12 mouse cellular contexts compared by ENCODE assay signal in the genomic region with DNA sequence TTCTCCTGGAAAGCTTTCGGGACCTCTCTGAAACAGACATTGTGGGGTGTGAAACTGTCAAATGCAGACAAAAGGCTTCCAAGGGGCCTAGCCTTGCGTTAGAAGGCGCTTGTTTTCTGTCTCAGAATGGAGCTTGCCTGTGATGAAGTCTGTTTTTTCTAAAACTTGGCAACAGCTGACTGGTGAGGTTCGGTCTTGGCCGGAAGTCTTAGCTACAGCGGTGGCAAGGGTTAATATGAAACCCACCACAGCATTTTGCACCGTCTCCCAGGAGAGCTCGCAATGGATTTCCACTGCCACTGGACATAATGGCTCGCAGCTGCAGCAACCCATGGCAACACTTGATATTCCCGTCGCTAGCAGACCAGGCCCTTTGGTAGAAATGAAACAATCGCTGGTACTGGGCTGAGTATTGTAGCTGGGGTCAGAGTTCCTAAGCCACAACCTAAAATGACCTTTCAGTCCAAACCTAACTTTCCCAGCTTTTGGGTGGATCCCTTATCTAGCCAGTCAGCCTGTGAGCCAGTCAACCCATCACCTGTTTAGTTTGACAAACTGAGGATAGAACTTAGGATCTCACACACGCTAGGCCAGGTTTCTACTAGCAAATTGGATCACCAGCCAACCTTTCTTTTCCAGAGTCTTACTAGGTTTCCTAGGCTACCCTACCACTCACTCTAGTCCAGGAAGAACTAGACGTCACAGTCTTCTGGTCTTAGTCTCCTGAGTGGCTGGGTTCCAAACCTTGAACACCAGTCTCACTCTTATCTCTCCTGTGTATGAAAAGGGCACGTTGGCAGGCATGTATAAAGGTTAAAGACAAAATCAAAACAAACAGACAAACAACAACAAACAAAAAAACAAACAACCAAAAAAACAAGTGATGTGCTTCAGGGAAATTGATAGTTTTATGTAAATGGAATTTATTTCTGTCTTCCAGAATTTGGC.
A peak's percentile ranks its signal among the peaks of the same experiment; 100 is the strongest.
DNase-seq lines count a peak whose midpoint lies in the region; ATAC-seq lines count a peak whose summit lies in the region.
"Had no signal": no experiment of that assay in that cellular context is flagged by ENCODE, and none has a peak within 500 bp of the region (broad histone marks: within the 10 kb centered on the region; RNA-seq: fewer than 3 reads in every experiment).

No protein-coding gene starts in this region.

- peak; percentile 60; the same call in 1 of the 2 replicates for ATAC-seq in erythroblast, adult 5-6 weeks (replicated peaks; ENCODE audit: low FRiP score, poor library complexity, severe bottlenecking)
- peak; percentile 75 for ATAC-seq in hindbrain, embryonic 12.5 days (ENCODE audit: low FRiP score)
- ATAC-seq in midbrain, embryonic 12.5 days (ENCODE audit: low FRiP score, low read depth) = peak; percentile 69
- ATAC-seq: activated CD4-positive, CD25-positive, alpha-beta regulatory T cell, adult 4 months had no signal

- 22% methylated on average over 15 of the region's 15 CpGs for WGBS in hindbrain, embryonic 12.5 days
- WGBS in midbrain, embryonic 12.5 days = 32% methylated on average over 15 of the region's 15 CpGs

- no peak overlapping the region for H3K9ac ChIP-seq in hindbrain, embryonic 12.5 days
- no peak overlapping the region for H3K9ac ChIP-seq in midbrain, embryonic 12.5 days (replicated peaks)

- H3K36me3 ChIP-seq in hindbrain, embryonic 12.5 days = no peaks in the 10 kb centered on the region
- no peaks in the 10 kb centered on the region for H3K36me3 ChIP-seq in midbrain, embryonic 12.5 days

- no peaks in the 10 kb centered on the region for H3K9me3 ChIP-seq in hindbrain, embryonic 12.5 days (replicated peaks)
- H3K9me3 ChIP-seq in midbrain, embryonic 12.5 days = 0 out of 2 replicates have a peak, but pooled peaks cover 6% of the 10 kb centered on the region

- peak overlapping the region; percentile 6; the same call in 1 of the 2 replicates for H3K4me2 ChIP-seq in hindbrain, embryonic 12.5 days (replicated peaks)
- peak overlapping the region; percentile 28 for H3K4me2 ChIP-seq in midbrain, embryonic 12.5 days (replicated peaks)

- no peaks in the 10 kb centered on the region for H3K27me3 ChIP-seq in hindbrain, embryonic 12.5 days
- H3K27me3 ChIP-seq in midbrain, embryonic 12.5 days = no peaks in the 10 kb centered on the region; the same call in 1 of the 2 replicates

- no peak overlapping the region for H3K4me3 ChIP-seq in hindbrain, embryonic 12.5 days
- H3K4me3 ChIP-seq in midbrain, embryonic 12.5 days = no peak overlapping the region

- peaks cover 10% of the 10 kb centered on the region for H3K4me1 ChIP-seq in hindbrain, embryonic 12.5 days
- H3K4me1 ChIP-seq in midbrain, embryonic 12.5 days = peaks cover 12% of the 10 kb centered on the region

- H3K27ac ChIP-seq in hindbrain, embryonic 12.5 days = peak overlapping the region; percentile 57; the same call in 1 of the 2 replicates
- no peak overlapping the region; the same call in 1 of the 2 replicates for H3K27ac ChIP-seq in midbrain, embryonic 12.5 days (replicated peaks)
- H3K27ac ChIP-seq: macrophage; stomach, postnatal 0 days had no signal

- intact Hi-C loops in left cerebral cortex, postnatal 4 days (cut with DNase I) = no loop called here
- intact Hi-C loops in left cerebral cortex, postnatal 14 days (cut with DNase I) = loop anchor here (10.0 kb wide), 1 partner anchor 446 kb away; no protein-coding TSS in a partner anchor

- DNase-seq in left cerebral cortex, postnatal 4 days = peak; percentile 16
- DNase-seq in left cerebral cortex, adult 8-10 months (ENCODE audit: low spot score in 2 of 2) = no peak
- no peak for DNase-seq in spleen, postnatal 10 days (ENCODE audit: low spot score in 2 of 2)
- DNase-seq in kidney, postnatal 10 days = no peak
- DNase-seq in left cerebral cortex, postnatal 14 days (ENCODE audit: low spot score in 2 of 2) = no peak
- DNase-seq: kidney, postnatal 25 days had no signal
